Mouse (Mus musculus) mouse embryonic stem cell (cell line): ENCODE results near the gene Acadl.

ENCODE experiments used
- in situ Hi-C, 2 experiments: fragments of 300-500 bp; cut with MboI; formaldehyde crosslinking; loops; 1 replicate in 1 of 2; 3 replicates in 1 of 2; pipeline ENCODE4 v1.14.3; 2019 to 2020; ENCODE audit warnings: low sequenced_read_pairs in 2 of 2, low pct_unique_long_range_greater_than_20kb in 1 of 2, mixed read lengths in 1 of 2; ENCODE audit not compliant: unreplicated experiment in 1 of 2

Gene Acadl

DNA sequence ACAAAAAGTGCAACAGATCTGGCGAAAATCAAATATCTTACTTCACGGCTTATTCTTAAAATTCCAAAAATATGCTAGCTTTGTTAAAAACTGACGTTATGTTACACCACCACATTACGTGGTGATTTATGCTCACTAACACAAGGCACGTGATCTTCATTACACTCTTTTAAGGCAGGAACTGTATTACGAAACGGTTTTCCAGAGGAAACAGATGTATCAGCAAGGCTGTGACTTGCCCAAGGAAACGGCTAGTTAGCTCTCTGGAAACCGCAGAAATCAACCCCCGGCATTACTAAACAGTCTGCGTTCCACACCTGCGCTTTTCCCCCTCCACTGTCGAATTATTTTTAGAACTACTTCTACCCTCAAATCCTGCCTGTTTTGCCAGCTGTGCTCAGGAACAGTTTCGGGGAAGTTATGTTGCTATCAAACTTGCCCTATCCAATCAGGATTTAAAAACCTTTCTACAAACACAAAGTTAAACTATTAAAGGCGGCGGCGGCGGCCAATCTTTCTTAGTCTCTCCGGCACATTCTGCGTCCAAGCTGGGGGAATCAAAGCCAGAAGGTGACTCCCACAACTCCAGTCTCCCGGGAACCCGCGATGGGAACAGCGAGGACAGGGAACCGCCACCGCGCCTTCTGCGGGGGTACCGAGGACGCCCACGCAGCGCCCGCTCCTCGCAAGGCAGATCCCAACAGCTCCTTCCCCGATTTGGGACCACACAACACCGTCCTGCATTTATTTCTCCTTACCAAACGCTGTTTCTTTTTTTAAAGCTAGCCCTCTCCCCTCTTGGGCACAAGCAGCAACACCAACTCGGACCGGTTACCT is 46.9 kb downstream of the Acadl start:
- in situ Hi-C loops = no loop called here

DNA sequence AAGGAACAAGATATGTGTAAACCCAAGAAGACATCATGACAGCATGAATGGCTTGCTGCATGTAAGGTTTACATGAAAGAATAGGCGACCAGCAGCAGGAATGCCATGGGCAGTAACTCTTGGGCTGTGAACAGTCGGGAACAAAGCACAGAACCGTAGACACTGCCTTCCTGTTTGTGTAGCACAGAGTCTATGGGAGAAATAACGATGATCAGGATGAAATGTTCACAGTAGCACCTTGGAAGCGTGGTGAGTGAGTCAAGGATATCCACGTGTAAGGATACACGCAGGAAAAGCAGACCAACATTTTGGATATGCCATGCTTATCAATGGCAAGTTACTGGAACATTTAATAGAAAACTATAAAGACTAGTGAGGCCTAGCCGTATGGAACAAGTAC is 48.3 kb downstream of the Acadl start:
- in situ Hi-C loops = no loop called here

DNA sequence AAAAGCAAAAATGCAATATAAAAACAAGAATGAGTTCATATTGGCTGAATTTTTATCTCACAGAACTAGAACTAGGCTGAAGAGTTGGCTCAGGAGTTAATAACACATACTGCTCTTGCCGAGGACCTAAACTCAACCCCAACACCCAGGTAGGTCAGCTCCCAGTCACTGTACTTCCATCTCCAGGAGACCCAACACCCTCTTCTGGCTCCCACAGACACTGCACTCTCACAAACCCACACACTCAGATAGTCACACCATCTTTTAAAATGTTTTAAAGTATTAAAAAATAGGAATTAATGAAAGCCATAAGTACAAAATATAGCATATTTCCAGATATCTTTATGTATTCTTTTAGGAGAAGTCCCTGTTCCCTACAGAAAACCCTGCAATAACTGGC is 49.9 kb downstream of the Acadl start:
- in situ Hi-C loops = no loop called here

DNA sequence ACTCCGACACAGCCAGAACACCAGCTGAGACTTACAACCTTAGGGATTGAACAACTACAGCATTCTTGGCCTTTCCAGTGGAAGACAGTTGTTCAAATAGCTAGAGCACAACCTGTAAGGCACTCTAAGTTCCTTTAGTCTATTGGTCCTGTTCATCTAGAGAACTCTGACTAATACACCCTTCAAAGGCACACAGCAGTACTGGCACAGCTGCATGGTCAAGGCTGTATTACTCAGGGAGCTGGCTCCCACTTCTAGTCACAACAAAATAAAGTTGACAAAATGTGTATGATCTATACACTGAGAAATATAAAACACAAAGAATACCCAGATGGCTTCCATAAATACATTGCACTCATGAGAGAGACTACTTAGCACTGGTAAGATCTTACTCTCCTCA is 56.3 kb downstream of the Acadl start:
- in situ Hi-C loops = no loop called here

DNA sequence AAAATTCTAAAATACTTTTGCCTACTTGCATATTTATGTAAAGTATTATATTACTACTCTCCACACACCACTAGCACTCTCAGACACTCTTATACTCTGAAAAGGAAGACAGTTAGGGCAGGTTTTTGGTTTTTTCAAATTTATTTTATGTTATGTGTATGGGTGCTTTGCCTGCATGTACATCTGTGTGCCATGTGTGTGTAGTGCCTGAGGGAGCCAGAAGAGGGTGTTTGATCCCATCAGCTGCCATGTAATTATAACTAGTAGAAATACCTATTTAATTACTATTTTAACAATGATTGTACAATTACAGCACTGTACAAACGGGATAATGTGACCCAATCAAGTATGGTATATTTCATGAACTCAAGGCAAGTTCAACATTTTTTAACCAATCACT is 57.7 kb downstream of the Acadl start:
- in situ Hi-C loops = no loop called here

DNA sequence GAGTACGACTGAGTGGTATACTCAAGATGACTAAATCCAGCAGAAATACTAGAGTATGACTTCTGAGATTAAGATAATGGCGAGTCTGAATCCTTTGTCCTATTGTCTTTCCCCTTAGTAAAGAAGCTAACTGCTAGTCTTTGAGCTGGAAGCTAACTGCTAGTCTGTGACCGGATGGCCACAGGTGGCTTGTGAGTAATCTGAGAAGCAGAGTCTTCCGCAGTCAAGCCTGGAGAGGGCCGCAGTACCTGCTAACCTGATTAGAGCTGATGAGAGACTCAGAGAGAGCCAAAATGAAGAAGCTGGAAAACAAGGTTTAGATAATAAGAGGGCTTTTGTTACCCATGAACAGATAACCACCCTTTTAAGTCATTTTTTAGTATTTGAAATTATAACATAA is 58.4 kb downstream of the Acadl start:
- in situ Hi-C loops = no loop called here

DNA sequence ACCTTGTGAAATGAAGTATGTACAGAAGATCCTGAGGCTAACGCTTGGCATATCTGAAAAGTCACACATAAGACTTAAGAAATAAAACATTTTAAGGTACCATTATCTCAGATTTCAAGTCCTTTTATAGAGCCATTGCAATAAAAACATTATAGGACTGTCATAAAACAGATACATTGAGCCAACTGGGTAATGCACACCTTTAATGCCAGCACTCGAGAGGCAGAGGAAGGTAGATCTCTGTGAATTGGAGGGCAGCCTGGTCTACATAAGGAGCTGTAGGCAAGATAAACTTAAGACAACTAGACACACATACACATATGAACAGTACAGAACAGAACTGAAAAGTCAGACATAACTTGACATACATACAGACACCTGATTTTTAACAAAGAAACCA is 65.1 kb downstream of the Acadl start:
- in situ Hi-C loops = no loop called here

DNA sequence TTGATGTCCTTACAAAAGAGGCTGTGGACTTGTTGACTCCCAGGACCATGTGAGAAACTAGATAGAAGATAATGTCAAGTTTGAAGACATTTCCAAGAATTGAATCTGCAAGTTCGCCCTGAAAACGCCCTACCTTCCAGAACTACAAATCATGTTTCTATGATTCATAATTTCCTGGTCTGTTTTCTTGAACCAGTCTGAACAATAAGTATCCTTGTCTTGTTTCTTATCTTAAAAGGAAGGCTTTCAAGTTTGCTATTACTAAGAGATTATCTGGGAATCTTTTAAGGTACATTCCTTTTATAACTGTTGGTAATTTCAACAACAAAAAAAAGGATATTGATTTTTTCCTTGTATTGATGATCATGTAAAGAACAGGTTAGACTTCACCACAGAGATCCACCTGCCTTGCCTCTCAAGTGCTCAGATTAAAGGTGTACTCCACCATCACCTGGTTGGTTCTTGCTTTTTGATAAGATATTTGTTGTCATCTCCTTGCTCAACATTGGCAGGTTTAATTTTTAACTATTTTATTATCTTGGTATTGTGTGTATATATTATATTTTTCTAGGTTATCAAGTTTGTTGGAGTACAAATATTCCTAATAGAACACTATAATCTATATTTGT is 70.1 kb downstream of the Acadl start:
- in situ Hi-C loops = no loop called here

DNA sequence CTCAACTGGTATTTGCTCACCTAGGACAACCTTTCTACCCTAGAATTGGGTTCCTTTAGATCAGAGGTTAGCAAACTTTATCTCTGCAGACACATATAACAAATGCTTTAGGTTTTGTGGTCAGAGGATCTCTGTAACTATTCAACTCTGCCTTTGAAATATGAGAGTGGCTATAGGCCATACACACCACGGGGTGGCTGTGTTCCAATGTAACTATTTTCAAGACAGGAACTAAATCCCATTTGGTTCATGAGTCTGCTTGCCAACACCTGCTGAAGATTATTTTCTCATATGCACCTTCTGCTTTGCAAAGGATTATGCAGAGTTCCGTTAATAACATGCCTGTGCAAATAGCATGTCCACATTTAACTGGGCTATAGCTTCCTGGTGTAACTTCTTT is 80.8 kb downstream of the Acadl start:
- in situ Hi-C loops = no loop called here

DNA sequence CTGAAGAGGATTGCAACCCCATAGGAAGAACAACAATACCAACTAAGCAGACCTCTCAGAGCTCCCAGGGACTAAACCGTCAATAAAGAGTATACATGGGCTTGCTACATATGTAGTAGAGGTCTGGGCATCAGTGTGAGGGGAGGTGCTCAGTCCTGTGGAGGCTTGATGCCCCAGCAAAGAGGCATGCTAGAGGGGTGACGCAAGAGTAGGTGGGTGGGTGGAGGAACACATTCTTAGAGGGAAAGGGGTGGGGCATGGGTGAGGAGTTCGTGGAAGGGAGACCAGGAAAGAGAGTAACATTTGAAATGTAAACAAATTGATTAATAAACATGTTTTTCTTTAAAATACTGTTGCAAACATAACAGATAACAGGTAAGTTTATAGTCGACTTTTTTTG is 82.0 kb downstream of the Acadl start:
- in situ Hi-C loops = no loop called here
